Mouse (Mus musculus) mouse trophoblast stem cell (cell line): ENCODE results near the gene Ak2.

ENCODE experiments used
- in situ Hi-C, 2 experiments: fragments of 300-500 bp; cut with MseI, MboI; formaldehyde crosslinking; loops; 2 replicates in 1 of 2; 3 replicates in 1 of 2; pipeline ENCODE4 v1.15.1; 2025

The Ak2 gene

GRCm38 (mm10) chr4:128971065-128971694 is 20.6 kb upstream of the Ak2 start:
- in situ Hi-C loops, result loop anchor here in 1 of 2 experiments (5.0 kb wide), 1 partner anchor 116 kb away; no protein-coding TSS in a partner anchor

- in situ Hi-C loops, result loop anchor here in 1 of 2 experiments (5.0 kb wide), 1 partner anchor 113 kb away; no protein-coding TSS in a partner anchor
These were observed 17.1 kb upstream of the Ak2 start for GRCm38 (mm10) chr4:128974677-128975076.

GRCm38 (mm10) chr4:128976577-128976976 is 15.2 kb upstream of the Ak2 start:
- in situ Hi-C loops, result no loop called here

- in situ Hi-C loops, result no loop called here
These were observed 14.5 kb upstream of the Ak2 start for GRCm38 (mm10) chr4:128977217-128977616.

GRCm38 (mm10) chr4:128978634-128979033 is 13.1 kb upstream of the Ak2 start:
- in situ Hi-C loops, result no loop called here

- in situ Hi-C loops, result no loop called here
These were observed 10.6 kb upstream of the Ak2 start for GRCm38 (mm10) chr4:128980890-128981832.

GRCm38 (mm10) chr4:128981833-128982180 is 10.0 kb upstream of the Ak2 start:
- in situ Hi-C loops, result no loop called here

GRCm38 (mm10) chr4:128983151-128983550 is 8.6 kb upstream of the Ak2 start:
- in situ Hi-C loops, result no loop called here

- in situ Hi-C loops, result no loop called here
These were observed 8.1 kb upstream of the Ak2 start for GRCm38 (mm10) chr4:128983656-128984055.

- in situ Hi-C loops, result no loop called here
These were observed 7.2 kb upstream of the Ak2 start for GRCm38 (mm10) chr4:128984600-128984999.

GRCm38 (mm10) chr4:128988911-128989310 is 2.8 kb upstream of the Ak2 start:
- in situ Hi-C loops, result no loop called here

- in situ Hi-C loops, result no loop called here
These were observed 2.1 kb upstream of the Ak2 start for GRCm38 (mm10) chr4:128989678-128990077.

GRCm38 (mm10) chr4:128992176-128992575 is 418 bp downstream of the Ak2 start:
- in situ Hi-C loops, result no loop called here

- in situ Hi-C loops, result no loop called here
These were observed 1.4 kb downstream of the Ak2 start for GRCm38 (mm10) chr4:128993025-128993662.

GRCm38 (mm10) chr4:128993675-128994074 is 1.9 kb downstream of the Ak2 start:
- in situ Hi-C loops, result no loop called here

- in situ Hi-C loops, result no loop called here
These were observed 3.5 kb downstream of the Ak2 start for GRCm38 (mm10) chr4:128995238-128995637.

- in situ Hi-C loops, result no loop called here
These were observed 5.5 kb downstream of the Ak2 start for GRCm38 (mm10) chr4:128997258-128997657.

- in situ Hi-C loops, result no loop called here
These were observed 6.6 kb downstream of the Ak2 start for GRCm38 (mm10) chr4:128998401-128998800.

- in situ Hi-C loops, result no loop called here
These were observed 9.0 kb downstream of the Ak2 start for GRCm38 (mm10) chr4:129000786-129001185.

GRCm38 (mm10) chr4:129003720-129004119 is 12.0 kb downstream of the Ak2 start:
- in situ Hi-C loops, result no loop called here

GRCm38 (mm10) chr4:129008006-129008519 is 16.3 kb downstream of the Ak2 start:
- in situ Hi-C loops, result no loop called here

GRCm38 (mm10) chr4:129008672-129009071 is 16.9 kb downstream of the Ak2 start:
- in situ Hi-C loops, result no loop called here
